Mouse (Mus musculus): Measurements from ENCODE around the gene Znrf3. TPM values are rescaled to one million over a fixed set of nuclear protein-coding genes. Genes with fewer than 3 reads are reported as not detected.

Znrf3 gene
- polyA plus RNA-seq, 1 experiment: 3.8 TPM

DNA sequence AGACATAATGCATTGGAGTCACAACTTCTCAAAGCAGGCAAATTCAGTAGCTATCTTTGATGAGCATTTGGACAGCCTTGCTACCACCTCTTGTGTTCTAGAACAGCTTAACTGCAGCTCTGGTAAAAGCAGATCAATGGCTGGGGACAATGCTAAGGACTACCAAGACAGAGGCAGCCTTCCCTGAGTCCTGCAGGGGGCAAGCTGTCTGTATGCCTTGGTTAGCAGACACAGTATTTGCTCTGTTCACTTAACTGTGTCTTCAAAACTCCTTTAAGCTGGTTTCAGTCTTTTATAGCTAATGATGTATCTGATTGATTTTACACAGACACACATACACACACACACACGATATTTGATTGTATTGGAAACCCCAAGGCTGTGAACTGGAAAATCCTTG lies 117.0 kb downstream of the Znrf3 start:
- H3K4me2 ChIP-seq (ENCODE audit: low read depth): peak overlapping the region; percentile 2
- no peak for TF ChIP-seq POLR2A (IDR thresholded peaks at IDR 0.05; ENCODE audit: insufficient read length, low read depth)
- TF ChIP-seq MAX (IDR thresholded peaks at IDR 0.05; ENCODE audit: low read depth): no peak
- TF ChIP-seq REST (IDR thresholded peaks at IDR 0.05; ENCODE audit: insufficient read depth, insufficient read length): no peak
- TF ChIP-seq CEBPB (IDR thresholded peaks at IDR 0.05; ENCODE audit: insufficient read depth, poor library complexity, severe bottlenecking): no peak
- H3K27me3 ChIP-seq (ENCODE audit: control insufficient read depth, insufficient read depth, insufficient read length): no peaks in the 10 kb centered on the region
- H3ac ChIP-seq (ENCODE audit: control insufficient read depth, insufficient read length): no peak overlapping the region
- no peak overlapping the region for H3K4me3 ChIP-seq
- peaks cover 8% of the 10 kb centered on the region for H3K36me3 ChIP-seq (ENCODE audit: control insufficient read depth, insufficient read depth)
- H3K79me2 ChIP-seq (ENCODE audit: control insufficient read depth, insufficient read depth): no peaks in the 10 kb centered on the region

DNA sequence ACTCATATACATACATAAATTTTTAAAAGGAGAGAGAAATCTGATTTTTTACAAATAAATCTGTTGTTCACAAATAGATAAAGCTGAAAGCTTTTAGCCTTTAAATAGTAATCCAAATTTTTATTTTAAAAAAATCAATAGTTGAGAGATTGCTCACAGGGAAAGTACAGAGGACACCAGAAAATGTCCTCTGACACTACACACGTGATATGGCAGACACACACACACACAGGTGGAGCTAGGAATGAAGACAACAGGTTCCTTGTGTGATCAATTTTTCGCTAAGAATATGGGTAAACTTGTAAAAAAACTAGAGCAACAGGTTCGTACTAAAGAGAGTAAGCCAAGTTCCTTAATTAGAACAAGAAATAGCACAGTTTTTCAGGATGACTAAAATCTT lies 118.4 kb downstream of the Znrf3 start:
- Histone ChIP-seq H3ac (ENCODE audit: control insufficient read depth, insufficient read length) (no peak overlapping the region), H3K4me3 (no peak overlapping the region), H3K36me3 (ENCODE audit: control insufficient read depth, insufficient read depth) (peaks cover 8% of the 10 kb centered on the region), H3K79me2 (ENCODE audit: control insufficient read depth, insufficient read depth) (no peaks in the 10 kb centered on the region), H3K27me3 (ENCODE audit: control insufficient read depth, insufficient read depth, insufficient read length) (no peaks in the 10 kb centered on the region), H3K4me2 (ENCODE audit: low read depth) (no peak overlapping the region)
- TF ChIP-seq REST (IDR thresholded peaks at IDR 0.05; ENCODE audit: insufficient read depth, insufficient read length): no peak

DNA sequence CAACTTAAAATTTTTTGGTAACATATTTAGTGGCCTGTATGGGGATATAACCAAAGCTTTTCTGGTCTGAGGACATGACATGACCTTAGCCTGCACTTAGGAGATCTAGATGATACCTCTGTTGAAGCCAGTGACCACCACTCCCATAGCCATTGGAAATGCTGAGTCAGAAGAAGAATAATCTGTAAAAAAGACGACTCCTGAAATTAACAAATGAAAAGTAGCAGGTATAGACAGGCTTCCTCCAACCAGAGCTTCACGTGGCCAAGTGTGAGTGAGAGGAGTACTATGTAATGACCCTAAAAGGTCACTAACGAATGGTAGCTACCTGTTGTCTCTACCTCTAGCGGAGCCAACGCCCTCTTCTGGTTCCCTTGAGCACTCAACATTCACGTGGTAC lies 119.4 kb downstream of the Znrf3 start:
- Histone ChIP-seq H3K79me2 (ENCODE audit: control insufficient read depth, insufficient read depth) (no peaks in the 10 kb centered on the region), H3K27me3 (ENCODE audit: control insufficient read depth, insufficient read depth, insufficient read length) (no peaks in the 10 kb centered on the region), H3K4me3 (no peak overlapping the region), H3ac (ENCODE audit: control insufficient read depth, insufficient read length) (no peak overlapping the region), H3K4me2 (ENCODE audit: low read depth) (no peak overlapping the region), H3K36me3 (ENCODE audit: control insufficient read depth, insufficient read depth) (peaks cover 8% of the 10 kb centered on the region)
- TF ChIP-seq USF1 (IDR thresholded peaks at IDR 0.05; ENCODE audit: low read depth): no peak
- no peak for TF ChIP-seq TCF3 (IDR thresholded peaks at IDR 0.05; ENCODE audit: insufficient read length, low read depth)
- no peak for TF ChIP-seq MYOD1 (IDR thresholded peaks at IDR 0.05; ENCODE audit: control insufficient read depth in 1 of 3, insufficient read length in 2 of 3, low read depth in 2 of 3)
- TF ChIP-seq POLR2A (IDR thresholded peaks at IDR 0.05; ENCODE audit: insufficient read length, low read depth): no peak
- no peak for TF ChIP-seq REST (IDR thresholded peaks at IDR 0.05; ENCODE audit: insufficient read depth, insufficient read length)
- no peak for TF ChIP-seq E2F4 (IDR thresholded peaks at IDR 0.05; ENCODE audit: insufficient read depth)
- TF ChIP-seq SRF (IDR thresholded peaks at IDR 0.05; ENCODE audit: control insufficient read depth, insufficient read length, low read depth): no peak
- no peak for TF ChIP-seq MYOG (IDR thresholded peaks at IDR 0.05; ENCODE audit: control insufficient read depth in 1 of 3, insufficient read depth in 1 of 3, insufficient read length in 2 of 3, low read depth in 2 of 3)
- TF ChIP-seq POLR2AphosphoS2 (IDR thresholded peaks at IDR 0.05; ENCODE audit: insufficient read length, low read depth): no peak
- no peak for TF ChIP-seq MAX (IDR thresholded peaks at IDR 0.05; ENCODE audit: low read depth)
- no peak for TF ChIP-seq CEBPB (IDR thresholded peaks at IDR 0.05; ENCODE audit: insufficient read depth, poor library complexity, severe bottlenecking)
- TF ChIP-seq TCF12 (IDR thresholded peaks at IDR 0.05; ENCODE audit: insufficient read depth, poor library complexity, severe bottlenecking): no peak

DNA sequence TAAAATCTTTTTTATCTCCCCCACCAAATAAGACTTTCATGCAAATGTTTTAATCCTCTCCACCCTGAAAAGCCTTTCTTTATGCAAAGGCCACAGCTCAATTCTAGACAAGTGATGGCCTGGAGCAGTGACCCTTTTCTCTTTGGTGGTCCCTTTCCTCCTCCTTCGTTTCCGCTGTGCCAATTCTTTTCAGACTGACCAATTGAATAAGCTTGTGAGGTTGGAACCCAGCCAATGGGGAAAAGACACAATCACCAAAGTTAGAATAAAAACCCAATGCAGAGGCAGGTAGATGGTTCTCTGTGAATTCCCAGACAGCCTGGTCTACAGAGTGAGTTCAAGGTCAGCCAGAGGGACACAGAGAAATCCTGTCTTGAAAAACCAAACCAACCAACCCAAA lies 120.4 kb downstream of the Znrf3 start:
- no peak for TF ChIP-seq CEBPB (IDR thresholded peaks at IDR 0.05; ENCODE audit: insufficient read depth, poor library complexity, severe bottlenecking)
- no peak overlapping the region for H3K4me3 ChIP-seq
- H3ac ChIP-seq (ENCODE audit: control insufficient read depth, insufficient read length): no peak overlapping the region
- peaks cover 5% of the 10 kb centered on the region for H3K36me3 ChIP-seq (ENCODE audit: control insufficient read depth, insufficient read depth)
- H3K4me2 ChIP-seq (ENCODE audit: low read depth): no peak overlapping the region
- no peaks in the 10 kb centered on the region for H3K27me3 ChIP-seq (ENCODE audit: control insufficient read depth, insufficient read depth, insufficient read length)
- no peaks in the 10 kb centered on the region for H3K79me2 ChIP-seq (ENCODE audit: control insufficient read depth, insufficient read depth)

DNA sequence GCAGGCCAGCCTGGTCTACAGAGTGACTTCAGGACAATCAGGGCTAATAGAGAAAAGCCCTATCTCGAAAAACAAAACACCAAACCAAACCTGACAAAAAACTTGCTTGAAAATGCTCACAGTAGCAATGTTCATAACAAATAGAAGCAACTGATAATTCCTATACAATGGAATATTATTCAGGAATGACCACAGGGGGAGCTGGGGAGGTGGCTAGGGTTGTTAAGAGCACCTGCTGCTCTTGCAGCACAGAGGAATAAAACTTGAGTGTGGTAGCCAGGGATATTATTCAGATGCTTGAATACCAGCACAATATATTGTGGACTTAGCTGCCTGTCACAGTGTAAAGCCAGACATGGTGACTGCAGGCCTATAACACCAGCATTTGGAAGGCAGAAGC lies 123.0 kb downstream of the Znrf3 start:
- peak in 1 of 3 experiments; percentile 45 for TF ChIP-seq MYOD1 (IDR thresholded peaks at IDR 0.05; ENCODE audit: control insufficient read depth in 1 of 3, insufficient read length in 2 of 3, low read depth in 2 of 3)
- no peak for TF ChIP-seq TCF3 (IDR thresholded peaks at IDR 0.05; ENCODE audit: insufficient read length, low read depth)
- TF ChIP-seq E2F4 (IDR thresholded peaks at IDR 0.05; ENCODE audit: insufficient read depth): no peak
- H3K27me3 ChIP-seq (ENCODE audit: control insufficient read depth, insufficient read depth, insufficient read length): no peaks in the 10 kb centered on the region
- no peaks in the 10 kb centered on the region for H3K36me3 ChIP-seq (ENCODE audit: control insufficient read depth, insufficient read depth)
- H3K4me3 ChIP-seq: no peak overlapping the region
- H3K4me2 ChIP-seq (ENCODE audit: low read depth): no peak overlapping the region
- no peaks in the 10 kb centered on the region for H3K79me2 ChIP-seq (ENCODE audit: control insufficient read depth, insufficient read depth)
- no peak overlapping the region for H3ac ChIP-seq (ENCODE audit: control insufficient read depth, insufficient read length)

DNA sequence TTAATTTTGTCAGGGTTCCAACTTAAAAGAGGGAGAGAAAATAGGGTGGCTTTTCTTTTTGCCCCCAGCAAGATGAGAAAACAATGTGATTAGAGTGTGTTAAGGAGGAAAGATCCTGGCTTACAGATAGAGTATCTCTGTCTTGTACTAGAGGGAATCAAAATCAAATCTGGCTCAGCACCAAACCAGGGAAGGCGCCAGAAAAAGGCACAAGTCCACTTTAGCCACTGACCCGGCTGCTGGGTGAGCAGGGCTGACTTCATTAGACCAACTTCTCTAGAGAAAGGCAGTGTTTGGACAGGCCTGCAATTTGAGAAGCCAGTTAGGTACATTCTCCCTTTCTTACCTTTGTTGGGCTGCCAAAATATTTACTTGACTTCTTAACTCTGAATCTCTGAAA lies 125.7 kb downstream of the Znrf3 start:
- H3K36me3 ChIP-seq (ENCODE audit: control insufficient read depth, insufficient read depth): no peaks in the 10 kb centered on the region
- H3K4me3 ChIP-seq: no peak overlapping the region
- TF ChIP-seq E2F4 (IDR thresholded peaks at IDR 0.05; ENCODE audit: insufficient read depth): no peak
- TF ChIP-seq USF1 (IDR thresholded peaks at IDR 0.05; ENCODE audit: low read depth): no peak
- no peak for TF ChIP-seq POLR2AphosphoS2 (IDR thresholded peaks at IDR 0.05; ENCODE audit: insufficient read length, low read depth)
- no peak for TF ChIP-seq CEBPB (IDR thresholded peaks at IDR 0.05; ENCODE audit: insufficient read depth, poor library complexity, severe bottlenecking)
- TF ChIP-seq MYOG (IDR thresholded peaks at IDR 0.05; ENCODE audit: control insufficient read depth in 1 of 3, insufficient read depth in 1 of 3, insufficient read length in 2 of 3, low read depth in 2 of 3): no peak
- TF ChIP-seq MYOD1 (IDR thresholded peaks at IDR 0.05; ENCODE audit: control insufficient read depth in 1 of 3, insufficient read length in 2 of 3, low read depth in 2 of 3): no peak
- no peak for TF ChIP-seq TCF3 (IDR thresholded peaks at IDR 0.05; ENCODE audit: insufficient read length, low read depth)
- TF ChIP-seq TCF12 (IDR thresholded peaks at IDR 0.05; ENCODE audit: insufficient read depth, poor library complexity, severe bottlenecking): no peak
- no peak for TF ChIP-seq SRF (IDR thresholded peaks at IDR 0.05; ENCODE audit: control insufficient read depth, insufficient read length, low read depth)
- no peak for TF ChIP-seq REST (IDR thresholded peaks at IDR 0.05; ENCODE audit: insufficient read depth, insufficient read length)
- no peak for TF ChIP-seq MAX (IDR thresholded peaks at IDR 0.05; ENCODE audit: low read depth)
- no peak overlapping the region for H3ac ChIP-seq (ENCODE audit: control insufficient read depth, insufficient read length)
- H3K79me2 ChIP-seq (ENCODE audit: control insufficient read depth, insufficient read depth): no peaks in the 10 kb centered on the region
- H3K4me2 ChIP-seq (ENCODE audit: low read depth): peak overlapping the region; percentile 8
- no peaks in the 10 kb centered on the region for H3K27me3 ChIP-seq (ENCODE audit: control insufficient read depth, insufficient read depth, insufficient read length)

Measured in myocyte (in vitro differentiated cells).